Mouse (Mus musculus): ENCODE measurements around the gene Cdkn1c. TPM values are rescaled to one million over a fixed set of nuclear protein-coding genes. Genes with fewer than 3 reads are reported as not detected.

Gene Cdkn1c
- total RNA-seq, 2 experiments from 2014 or later, result 37.3 to 52.0 TPM

DNA sequence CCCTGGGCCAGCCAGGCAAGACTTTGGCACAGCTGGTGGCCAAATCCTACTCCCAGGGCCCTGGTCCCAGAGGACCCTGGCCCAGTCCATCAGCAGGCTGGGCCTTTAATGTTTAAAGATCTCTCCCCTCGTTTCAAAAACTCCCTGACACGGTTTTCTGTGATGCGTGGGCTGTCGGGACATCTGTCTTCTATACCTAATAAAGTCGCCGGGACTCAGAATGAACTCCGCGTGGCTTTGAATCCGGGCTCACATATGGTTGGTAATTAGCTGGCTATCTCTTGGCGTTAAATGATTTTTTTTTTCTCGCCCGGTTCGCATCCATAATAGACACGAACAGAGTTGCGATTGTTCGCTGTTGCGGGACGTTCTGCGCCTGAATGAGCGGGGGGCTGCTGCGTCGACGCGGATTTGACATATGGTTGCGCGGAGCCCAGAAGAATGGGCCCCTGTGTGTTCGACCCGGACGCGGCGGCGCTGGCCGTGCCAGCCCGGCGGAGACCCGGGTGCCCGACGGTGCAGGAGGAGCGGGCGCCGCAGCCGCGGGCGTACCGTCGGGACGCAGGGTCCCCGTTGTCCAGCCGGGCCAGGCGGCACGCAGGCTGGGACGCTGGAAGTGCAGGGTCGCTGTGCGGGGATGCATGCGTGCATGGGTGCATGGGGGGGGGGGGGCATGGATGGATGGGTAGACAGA lies 15.7 kb downstream of the Cdkn1c start:
- no peak for DNase-seq

DNA sequence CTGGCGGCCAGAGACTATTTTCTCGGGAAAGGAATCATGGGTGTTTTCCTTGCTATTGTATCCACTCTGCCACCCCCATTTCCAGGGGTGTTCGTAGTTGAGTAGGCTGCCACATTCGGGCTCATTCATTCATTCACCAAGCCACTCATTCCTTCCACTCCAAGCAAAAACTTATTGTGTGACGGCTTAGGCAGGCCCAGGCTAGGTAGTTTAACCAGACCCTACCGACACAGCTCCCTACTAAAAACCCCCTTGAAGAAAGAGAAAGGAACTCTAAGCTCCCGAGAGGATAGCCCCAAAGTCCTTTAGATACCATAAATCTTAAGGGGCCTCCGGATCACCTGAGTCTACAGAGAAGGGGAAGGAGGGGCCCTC lies 16.3 kb downstream of the Cdkn1c start:
- intact Hi-C loops (cut with DNase I), result loop anchor here (2.0 kb wide), 1 partner anchor 18 kb away; no protein-coding TSS in a partner anchor
- DNase-seq, result no peak

More for the DNA sequence above, 15.7 kb downstream of the Cdkn1c start:
- intact Hi-C loops (cut with DNase I), result loop anchor here (2.0 kb wide), 1 partner anchor 18 kb away; no protein-coding TSS in a partner anchor

- DNase-seq, result no peak
- intact Hi-C loops (cut with DNase I), result loop anchor here (5.0 kb wide), 1 partner anchor 72 kb away; no protein-coding TSS in a partner anchor
Observed at GRCm38 (mm10) chr7:143438965-143439364, 21.9 kb downstream of the Cdkn1c start.

DNA sequence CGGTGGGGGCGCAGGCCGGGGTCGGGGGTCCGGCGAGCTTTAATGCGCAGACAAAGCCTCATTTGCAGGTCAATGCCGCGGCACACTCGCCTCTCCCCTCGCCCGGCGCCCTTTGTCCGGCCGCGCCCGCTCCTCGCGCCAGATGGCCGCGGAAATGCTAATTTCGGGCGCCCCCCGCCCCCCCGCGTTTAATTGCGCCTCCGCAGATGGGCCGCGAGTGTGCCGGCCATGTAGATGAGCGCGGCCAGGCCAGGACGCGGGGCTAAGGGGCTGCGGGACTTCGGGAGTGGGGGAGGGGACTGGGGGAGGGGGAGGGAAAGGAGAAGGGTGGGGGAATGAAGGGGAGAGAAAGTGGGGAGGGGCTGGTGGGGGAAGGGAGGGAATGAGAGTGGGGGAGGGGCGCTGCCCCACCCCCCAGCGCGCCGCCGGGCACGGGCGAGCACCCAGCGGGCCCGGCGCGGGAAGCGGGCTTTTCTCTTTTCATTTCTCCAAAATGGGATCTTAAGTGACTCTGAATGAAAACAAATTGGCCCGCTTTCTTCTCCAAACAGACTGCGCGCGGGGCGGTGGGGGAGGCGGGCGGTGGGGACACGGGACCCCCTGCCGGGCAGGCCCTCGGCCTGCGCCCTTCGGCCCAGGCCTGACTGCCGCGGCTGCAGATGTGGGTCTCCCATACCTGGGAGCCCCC lies 22.8 kb downstream of the Cdkn1c start:
- DNase-seq, result peak; percentile 25 to 28
- intact Hi-C loops (cut with DNase I), result loop anchor here (5.0 kb wide), 1 partner anchor 71 kb away; no protein-coding TSS in a partner anchor

GRCm38 (mm10) chr7:143437231-143437893 lies 23.5 kb downstream of the Cdkn1c start:
- intact Hi-C loops (cut with DNase I), result loop anchor here (5.0 kb wide), 1 partner anchor 70 kb away; no protein-coding TSS in a partner anchor
- DNase-seq, result no peak

DNA sequence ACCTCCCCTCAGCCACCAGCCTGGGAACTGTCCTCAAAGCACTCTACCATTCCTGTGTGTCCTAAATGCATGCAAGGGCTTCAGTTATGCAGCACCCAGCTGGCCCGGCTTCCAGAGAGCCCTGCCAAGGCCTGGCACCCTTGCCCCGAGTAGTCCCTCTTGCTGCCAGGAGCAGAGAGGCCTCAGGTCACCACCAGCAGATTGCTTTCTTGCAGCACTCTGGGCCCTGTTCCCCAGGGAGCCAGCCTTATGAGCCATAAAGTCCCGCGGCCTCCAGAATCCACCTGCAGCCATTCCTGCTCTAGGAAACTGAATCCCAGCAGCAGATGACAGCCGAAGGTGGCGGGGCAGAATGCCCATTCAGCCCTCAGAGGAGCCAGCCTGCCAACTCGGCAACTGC lies 27.5 kb downstream of the Cdkn1c start:
- intact Hi-C loops (cut with DNase I), result no loop called here
- DNase-seq, result peak; percentile 67 to 81

DNA sequence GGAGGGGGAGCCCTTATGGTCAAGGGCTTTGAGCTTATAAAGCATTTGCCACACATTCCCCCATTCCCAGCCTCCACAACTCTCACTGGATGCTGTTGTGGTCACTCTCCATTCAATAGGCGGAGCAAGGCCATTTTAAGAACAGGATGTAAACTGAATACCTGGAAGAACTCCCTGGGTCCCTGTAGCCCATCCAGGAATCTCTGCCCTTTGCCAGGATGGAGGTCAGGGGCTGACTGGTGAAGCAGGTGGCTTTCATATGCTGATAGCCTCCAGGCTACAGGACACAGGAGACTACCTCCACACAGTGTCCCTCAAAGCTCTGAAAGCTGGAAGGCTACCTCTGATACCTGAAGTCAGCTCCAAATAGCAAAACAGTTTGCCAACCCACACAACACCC lies 28.2 kb downstream of the Cdkn1c start:
- intact Hi-C loops (cut with DNase I), result no loop called here
- DNase-seq, result no peak

- intact Hi-C loops (cut with DNase I), result no loop called here
- DNase-seq, result no peak
Observed at GRCm38 (mm10) chr7:143428814-143429499, 31.9 kb downstream of the Cdkn1c start.

DNA sequence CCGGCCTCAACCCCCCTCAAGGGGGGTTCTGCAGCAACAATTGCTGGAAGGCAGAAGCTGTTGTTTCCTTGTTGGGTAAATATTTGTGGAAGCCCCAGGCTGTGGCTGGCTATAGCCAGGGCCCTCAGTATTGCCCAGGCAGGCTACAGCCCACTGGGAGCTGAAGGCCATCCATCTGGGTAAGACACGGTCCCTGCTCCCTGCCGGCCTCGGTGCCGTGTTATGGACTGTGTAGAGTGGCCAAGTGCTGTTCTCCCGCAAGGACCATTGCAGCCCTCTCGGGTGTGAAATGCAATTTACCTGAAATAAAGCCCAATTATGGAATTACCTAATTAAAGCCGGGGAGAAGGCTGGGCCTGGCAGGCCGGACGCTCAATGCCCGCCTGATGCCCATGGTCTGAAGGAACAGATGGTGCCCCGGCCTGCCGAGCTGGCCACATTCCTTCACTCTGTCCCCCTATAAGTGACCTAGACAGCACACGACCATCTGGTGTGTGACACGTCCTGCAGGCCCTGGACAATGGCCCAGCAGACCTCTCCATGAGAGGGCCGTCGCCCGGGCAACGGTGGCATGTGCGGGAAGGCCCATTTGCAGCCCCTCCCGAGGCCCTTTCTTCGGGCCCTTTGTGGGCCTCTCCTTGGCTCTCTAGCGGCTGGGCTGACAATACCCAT lies 32.6 kb downstream of the Cdkn1c start:
- intact Hi-C loops (cut with DNase I), result no loop called here
- DNase-seq, result no peak

- intact Hi-C loops (cut with DNase I), result no loop called here
- no peak for DNase-seq
Observed at GRCm38 (mm10) chr7:143419585-143420160, 41.2 kb downstream of the Cdkn1c start.

- no peak for DNase-seq
- intact Hi-C loops (cut with DNase I), result no loop called here
Observed at GRCm38 (mm10) chr7:143417875-143418274, 43.0 kb downstream of the Cdkn1c start.

DNA sequence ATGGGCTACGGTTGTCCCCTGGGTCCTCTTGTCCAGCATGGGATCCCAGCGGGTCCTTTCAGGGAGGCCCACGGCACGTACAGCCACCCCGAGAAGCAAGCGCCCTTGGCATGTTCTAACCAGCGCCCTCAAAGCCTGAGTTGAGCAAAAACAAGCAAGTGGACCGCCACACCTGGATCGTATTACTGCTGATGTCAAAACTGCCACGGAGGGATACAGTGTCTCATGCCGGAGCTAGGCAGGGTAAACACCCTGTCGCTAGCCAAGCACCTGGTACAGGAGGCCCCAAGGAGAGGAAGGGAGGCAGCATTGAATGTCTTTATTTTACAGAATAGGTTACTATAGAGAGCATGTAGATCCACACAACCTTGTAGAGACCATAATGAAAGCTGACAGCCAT lies 44.4 kb downstream of the Cdkn1c start:
- DNase-seq, result no peak
- intact Hi-C loops (cut with DNase I), result no loop called here

- intact Hi-C loops (cut with DNase I), result no loop called here
- no peak for DNase-seq
Observed at GRCm38 (mm10) chr7:143415070-143415469, 45.8 kb downstream of the Cdkn1c start.

DNA sequence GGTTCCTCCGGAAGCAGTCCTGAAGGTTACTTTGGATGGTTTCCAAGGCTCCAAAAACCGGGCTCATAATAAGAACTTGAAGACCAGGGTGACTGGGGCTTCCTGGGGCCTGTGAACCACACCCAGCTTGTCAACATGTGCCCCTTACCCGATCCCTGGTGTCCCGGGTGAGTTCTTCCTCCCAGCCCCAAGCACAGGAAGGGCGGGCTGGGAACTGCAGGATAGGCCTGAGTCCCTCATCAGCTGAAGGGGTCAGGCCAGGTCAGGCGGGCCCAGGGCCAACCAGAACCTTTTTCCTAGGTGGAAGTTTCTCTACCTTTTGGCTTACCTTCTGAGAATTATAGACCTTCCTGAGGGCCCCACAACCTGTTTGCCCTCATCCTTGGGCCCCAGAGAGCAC lies 48.2 kb downstream of the Cdkn1c start:
- DNase-seq, result peak; percentile 50 to 52
- intact Hi-C loops (cut with DNase I), result no loop called here

GRCm38 (mm10) chr7:143408615-143409021 lies 52.2 kb downstream of the Cdkn1c start:
- intact Hi-C loops (cut with DNase I), result no loop called here
- DNase-seq, result peak; percentile 48 to 50

Other genes starting within 250 kb of the Cdkn1c start
- under 1 TPM; 0.15 to 0.69 TPM for gene Slc22a18, start 12.7 kb upstream of the Cdkn1c start, total RNA-seq (2021)
- not detected for gene Phlda2, start 42.1 kb upstream of the Cdkn1c start, total RNA-seq (2021)
- gene Nap1l4, start 88.1 kb upstream of the Cdkn1c start, total RNA-seq (2021), result 100 to 1,000 TPM; 168 to 178 TPM
- gene Cars, start 139.0 kb upstream of the Cdkn1c start, total RNA-seq (2021), result 10 to 100 TPM; 20.0 to 21.2 TPM
- gene Tnfrsf26, start 167.7 kb upstream of the Cdkn1c start, total RNA-seq (2021), result under 1 TPM; 0.71 to 0.76 TPM
- 1 to 10 TPM; 2.5 to 2.9 TPM for gene Tnfrsf22, start 188.6 kb upstream of the Cdkn1c start, total RNA-seq (2021)
- 1 to 10 TPM; 1.4 to 1.5 TPM for gene Tnfrsf23, start 224.8 kb upstream of the Cdkn1c start, total RNA-seq (2021)

All from heart, postnatal 14 days (tissue).